Mouse (Mus musculus) testis, postnatal 14 days (tissue): ENCODE results near the gene Cdc34b.
"Not testable (repeated sequence)": the region's sequence is repeated elsewhere in the genome, so short reads cannot be mapped to it uniquely, and the experiment has no call there.

ENCODE experiments used
- DNase-seq: peaks from one replicate; pipeline ENCODE4 v3.0.0; 2021; ENCODE audit warnings: low spot score

Gene Cdc34b

GRCm38 (mm10) chr11:94741732-94742272 is at the start of gene Cdc34b:
TSS of gene Cdc34b (plus strand) at chr11:94741782.
- peak; percentile 19 for DNase-seq

- not testable (repeated sequence) for DNase-seq
Measured at GRCm38 (mm10) chr11:94692502-94692901, 49.1 kb upstream of the Cdc34b start.

GRCm38 (mm10) chr11:94695508-94695907 is 46.1 kb upstream of the Cdc34b start:
- DNase-seq, result no peak

GRCm38 (mm10) chr11:94697140-94697539 is 44.4 kb upstream of the Cdc34b start:
- DNase-seq, result no peak

GRCm38 (mm10) chr11:94697703-94698464 is 43.7 kb upstream of the Cdc34b start:
- no peak for DNase-seq

- no peak for DNase-seq
Measured at GRCm38 (mm10) chr11:94699399-94699798, 42.2 kb upstream of the Cdc34b start.

GRCm38 (mm10) chr11:94701401-94702215 is 40.0 kb upstream of the Cdc34b start:
- DNase-seq, result no peak

GRCm38 (mm10) chr11:94702216-94702610 is 39.4 kb upstream of the Cdc34b start:
- DNase-seq, result no peak

- DNase-seq, result no peak
Measured at GRCm38 (mm10) chr11:94704020-94704419, 37.6 kb upstream of the Cdc34b start.

- DNase-seq, result no peak
Measured at GRCm38 (mm10) chr11:94704472-94704871, 37.1 kb upstream of the Cdc34b start, which contains the start of gene Gm11541. TSS of gene Gm11541 (minus strand) at chr11:94704499.

- no peak for DNase-seq
Measured at GRCm38 (mm10) chr11:94713246-94713860, 28.2 kb upstream of the Cdc34b start.

GRCm38 (mm10) chr11:94715622-94716021 is 26.0 kb upstream of the Cdc34b start:
- DNase-seq, result no peak

GRCm38 (mm10) chr11:94716754-94717153 is 24.8 kb upstream of the Cdc34b start:
- no peak for DNase-seq

GRCm38 (mm10) chr11:94717239-94717638 is 24.3 kb upstream of the Cdc34b start:
- DNase-seq, result no peak

GRCm38 (mm10) chr11:94718113-94718909 is 23.3 kb upstream of the Cdc34b start:
- no peak for DNase-seq

- no peak for DNase-seq
Measured at GRCm38 (mm10) chr11:94719216-94719615, 22.4 kb upstream of the Cdc34b start.

- no peak for DNase-seq
Measured at GRCm38 (mm10) chr11:94727306-94727705, 14.3 kb upstream of the Cdc34b start.

- DNase-seq, result no peak
Measured at GRCm38 (mm10) chr11:94728545-94728944, 13.0 kb upstream of the Cdc34b start.

- DNase-seq, result no peak
Measured at GRCm38 (mm10) chr11:94729565-94729964, 12.0 kb upstream of the Cdc34b start.

GRCm38 (mm10) chr11:94730261-94730660 is 11.3 kb upstream of the Cdc34b start:
- peak; percentile 56 for DNase-seq

GRCm38 (mm10) chr11:94731229-94731628 is 10.4 kb upstream of the Cdc34b start:
- no peak for DNase-seq

GRCm38 (mm10) chr11:94732773-94733172 is 8.8 kb upstream of the Cdc34b start:
- DNase-seq, result peak; percentile 19
